In the genomic region with DNA sequence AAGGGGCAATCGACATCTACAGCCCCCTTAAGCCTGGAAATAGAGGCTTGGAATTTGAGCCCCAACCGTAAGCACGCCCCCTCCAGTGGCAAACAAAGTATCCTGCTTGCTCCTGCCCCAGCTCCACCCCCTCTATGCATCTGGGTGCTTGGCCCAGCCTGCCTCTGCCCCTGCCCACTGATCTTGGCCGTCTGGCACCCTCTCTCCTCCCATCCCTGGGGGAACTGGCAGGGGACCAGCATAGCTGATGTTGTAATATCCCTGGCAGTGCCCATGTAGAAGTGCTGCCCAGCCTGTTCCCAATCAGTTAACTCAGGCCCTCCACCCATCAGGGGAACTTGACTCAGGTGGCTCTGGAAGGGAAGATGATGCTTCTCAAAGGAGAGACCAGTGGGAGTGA, we compare ENCODE assay signal across 8 mouse cellular contexts. TPM values are rescaled to one million over a fixed set of nuclear protein-coding genes. Genes with fewer than 3 reads are reported as not detected.
DNase-seq lines count a peak whose midpoint lies in the region; ATAC-seq and TF ChIP-seq lines count a peak whose summit lies in the region.

No protein-coding gene starts in this region.

- TF ChIP-seq CTCF in ES-Bruce4 (IDR thresholded peaks at IDR 0.05; ENCODE audit: low read depth, low read length): no peak
- no peak for TF ChIP-seq CTCF in embryonic fibroblast, embryonic 13.5 days (IDR thresholded peaks at IDR 0.05; ENCODE audit: borderline replicate concordance, insufficient read depth, low read length)

- peak; percentile 77 for DNase-seq in 3134 (ENCODE audit: extremely low read depth, insufficient read length, low spot score)
- DNase-seq in heart, postnatal 36 days: peak; percentile 26 to 27
- peak; percentile 57 to 60 for DNase-seq in layer of hippocampus, adult 8-10 months (ENCODE audit: low spot score in 2 of 2)
- DNase-seq in lung, postnatal 4 days: peak; percentile 73 to 85
- no peak for DNase-seq in urinary bladder, postnatal 4 days (ENCODE audit: low spot score in 2 of 2)

- ATAC-seq in stomach, embryonic 14.5 days (ENCODE audit: insufficient number of reproducible peaks, insufficient read depth, low FRiP score, low read depth): no peak

- no peak overlapping the region for H3K9ac ChIP-seq in ES-Bruce4 (ENCODE audit: low read depth, poor library complexity, severe bottlenecking)
- H3K9ac ChIP-seq in stomach, embryonic 14.5 days (replicated peaks; ENCODE audit: low read depth, low read length): 0 out of 2 replicates have a peak overlapping the region, but pooled peaks have one; percentile 63

- intact Hi-C loops in heart, postnatal 36 days (cut with DNase I): no loop called here

- H3K36me3 ChIP-seq in ES-Bruce4 (ENCODE audit: control insufficient read depth, insufficient read depth, low read length, poor library complexity, severe bottlenecking): no peaks in the 10 kb centered on the region
- no peaks in the 10 kb centered on the region for H3K36me3 ChIP-seq in stomach, embryonic 14.5 days (ENCODE audit: control insufficient read depth, insufficient read depth, low read length)

- H3K27me3 ChIP-seq in ES-Bruce4 (ENCODE audit: control insufficient read depth, insufficient read depth, low read length, poor library complexity, severe bottlenecking): no peaks in the 10 kb centered on the region
- H3K27me3 ChIP-seq in stomach, embryonic 14.5 days (ENCODE audit: control insufficient read depth, insufficient read depth, low read length): no peaks in the 10 kb centered on the region

- H3K4me1 ChIP-seq in ES-Bruce4 (ENCODE audit: control insufficient read depth, insufficient read depth, low read length): no peaks in the 10 kb centered on the region
- H3K4me1 ChIP-seq in embryonic fibroblast, embryonic 13.5 days (ENCODE audit: control insufficient read depth, insufficient read depth, low read length): no peaks in the 10 kb centered on the region; the same call in 1 of the 2 replicates
- H3K4me1 ChIP-seq in stomach, embryonic 14.5 days (ENCODE audit: control insufficient read depth, insufficient read depth, low read length): 0 out of 2 replicates have a peak, but pooled peaks cover 4% of the 10 kb centered on the region

- no peak for TF ChIP-seq POLR2A in ES-Bruce4 (IDR thresholded peaks at IDR 0.05; ENCODE audit: insufficient read depth, low read length)
- no peak for TF ChIP-seq POLR2A in embryonic fibroblast, embryonic 13.5 days (IDR thresholded peaks at IDR 0.05; ENCODE audit: low read depth, low read length)

- H3K9me3 ChIP-seq in ES-Bruce4 (replicated peaks; ENCODE audit: control insufficient read depth, insufficient read depth, low read length, poor library complexity, severe bottlenecking): no peaks in the 10 kb centered on the region
- no peaks in the 10 kb centered on the region for H3K9me3 ChIP-seq in stomach, embryonic 14.5 days (ENCODE audit: control insufficient read depth, low read depth, low read length)

- no peak overlapping the region for H3K27ac ChIP-seq in ES-Bruce4 (ENCODE audit: insufficient read depth, low read length)
- no peak overlapping the region for H3K27ac ChIP-seq in embryonic fibroblast, embryonic 13.5 days (ENCODE audit: insufficient read depth, low read length)
- no peak overlapping the region for H3K27ac ChIP-seq in stomach, embryonic 14.5 days (ENCODE audit: low read length)

- H3K4me3 ChIP-seq in ES-Bruce4 (ENCODE audit: low read depth, low read length): peak overlapping the region; percentile 79; the same call in 1 of the 2 replicates
- H3K4me3 ChIP-seq in embryonic fibroblast, embryonic 13.5 days (ENCODE audit: insufficient read depth, low read length): peak overlapping the region; percentile 59; the same call in 1 of the 2 replicates
- peak overlapping the region; percentile 69; the same call in 1 of the 2 replicates for H3K4me3 ChIP-seq in stomach, embryonic 14.5 days (ENCODE audit: low read depth, low read length)

- TF ChIP-seq EP300 in ES-Bruce4 (IDR thresholded peaks at IDR 0.05; ENCODE audit: insufficient read depth, low read depth, low read length): no peak

- 9% methylated on average over 4 of the region's 4 CpGs for WGBS in stomach, embryonic 14.5 days

- H3K4me2 ChIP-seq in stomach, embryonic 14.5 days (replicated peaks; ENCODE audit: low read depth, low read length): peak overlapping the region; percentile 92

RNA-seq across cellular contexts. Expression of gene Ephb6, which starts 0.9 kb away (rescaled TPM):
- 4.0 and 5.7 TPM in 2 replicates for polyA plus RNA-seq in ES-Bruce4 (2011; ENCODE audit: insufficient read depth, insufficient read length, low read depth, missing spikeins)
- 3.1 and 5.6 TPM in 2 replicates for polyA plus RNA-seq in embryonic fibroblast, embryonic 13.5 days (2011; ENCODE audit: insufficient read length, low read depth, missing spikeins)
- total RNA-seq in heart, postnatal 36 days (2021): 1 to 10 TPM; 1.3 to 2.1 TPM
- 10 to 100 TPM; 75.3 to 83.9 (median 78.7) TPM for total RNA-seq in layer of hippocampus, adult 8-10 months (2022)
- polyA plus RNA-seq in stomach, embryonic 14.5 days (2014; fragmentation: Nextera tagmentation; extraction: Ambion mirVana): 11.7 and 11.8 TPM in 2 replicates

RNA-seq across cellular contexts. Expression of gene Trpv6, which starts 30.0 kb away (rescaled TPM):
- not detected in 2 replicates for polyA plus RNA-seq in ES-Bruce4 (2011; ENCODE audit: insufficient read depth, insufficient read length, low read depth, missing spikeins)
- polyA plus RNA-seq in embryonic fibroblast, embryonic 13.5 days (2011; ENCODE audit: insufficient read length, low read depth, missing spikeins): not detected in 2 replicates
- not detected for total RNA-seq in heart, postnatal 36 days (2021)
- total RNA-seq in layer of hippocampus, adult 8-10 months (2022): 1 to 10 TPM; 1.4 to 2.7 (median 1.9) TPM
- 5.7 and 6.7 TPM in 2 replicates for polyA plus RNA-seq in stomach, embryonic 14.5 days (2014; fragmentation: Nextera tagmentation; extraction: Ambion mirVana)

Comparison
In these comparisons a context has a peak if more than half of its experiments do, and no peak if none do; other contexts are left out.
1. DNase-seq: peak in 3134 (single experiment), heart, postnatal 36 days (2 of 2), layer of hippocampus, adult 8-10 months (2 of 2) and lung, postnatal 4 days (2 of 2); none in urinary bladder, postnatal 4 days (0 of 2).
2. Peak in every context shown above with its lines, with median percentiles within 50 percentile points of each other: H3K4me3 ChIP-seq.